Mouse (Mus musculus) kidney, embryonic 16.5 days (tissue): Measurements from ENCODE around the gene Myo5c. TPM values are rescaled to one million over a fixed set of nuclear protein-coding genes. Genes with fewer than 3 reads are reported as not detected.

Experiments
- ATAC-seq: fragments of 200-750 bp; cut with Nextera tagmentation; 2 replicates; pipeline ENCODE4 v1.8.0; 2017; ENCODE audit warnings: moderate TSS enrichment; ENCODE audit not compliant: low FRiP score, low TSS enrichment
- H3K27ac ChIP-seq: fragments of 300-500 bp; sonication (generic); 2 replicates; pipeline ENCODE4 v1.5.1; 2014; ENCODE audit warnings: low read length
- H3K27me3 ChIP-seq: fragments of 300-500 bp; sonication (generic); 2 replicates; pipeline ENCODE4 v1.6.1; 2014; ENCODE audit warnings: low read length, control low read depth, mixed read lengths; ENCODE audit not compliant: insufficient read depth
- H3K36me3 ChIP-seq: fragments of 300-500 bp; sonication (generic); 2 replicates; pipeline ENCODE4 v1.6.1; 2014; ENCODE audit warnings: low read length, control low read depth, mixed read lengths; ENCODE audit not compliant: insufficient read depth
- H3K4me1 ChIP-seq: fragments of 300-500 bp; sonication (generic); 2 replicates; pipeline ENCODE4 v1.6.1; 2014; ENCODE audit warnings: low read length, control low read depth, mixed read lengths; ENCODE audit not compliant: insufficient read depth
- H3K4me2 ChIP-seq: fragments of 300-500 bp; sonication (generic); replicated peaks from 2 replicates; pipeline ENCODE4 v1.6.1; 2014; ENCODE audit warnings: low read depth, low read length
- H3K4me3 ChIP-seq: fragments of 300-500 bp; sonication (generic); 2 replicates; pipeline ENCODE4 v1.5.1; 2014; ENCODE audit warnings: mild to moderate bottlenecking, low read length
- H3K9ac ChIP-seq: fragments of 300-500 bp; sonication (generic); replicated peaks from 2 replicates; pipeline ENCODE4 v1.6.1; 2014; ENCODE audit warnings: low read length
- H3K9me3 ChIP-seq: fragments of 300-500 bp; sonication (generic); 2 replicates; pipeline ENCODE4 v1.6.1; 2016; ENCODE audit warnings: low read length, control low read depth
- WGBS: fragments of 180-500 bp; shearing (Covaris S2); extraction: QIAGEN DNeasy Blood & Tissue Kit; methylation state at CpG from one replicate; pipeline ENCODE4 v1.1.7; 2014; 5-methylcytosine and 5-hydroxymethylcytosine counted together
- polyA plus RNA-seq: library from polyadenylated mRNA; unstranded; fragments of >200 nt; fragmentation: Nextera tagmentation; extraction: Ambion mirVana; gene quantifications from 2 replicates; pipeline ENCODE4 v1.2.1, GENCODE M21; 2015

The Myo5c gene
- 4.0 and 5.0 TPM in 2 replicates for polyA plus RNA-seq

GRCm38 (mm10) chr9:75231841-75232746, at the start of gene Myo5c:
Gene Myo5c, plus strand, starts transcription at chr9:75232020.
- Histone ChIP-seq H3K9ac (peak within 1 kb of the TSS; percentile 64), H3K9me3 (no peaks in the 10 kb centered on the region), H3K36me3 (no peaks in the 10 kb centered on the region), H3K4me1 (0 out of 2 replicates have a peak, but pooled peaks cover 3% of the 10 kb centered on the region), H3K4me2 (peak within 1 kb of the TSS; percentile 67), H3K27ac (no peak within 1 kb of the TSS), H3K27me3 (peaks cover 10% of the 10 kb centered on the region; the same call in 1 of the 2 replicates), H3K4me3 (peak within 1 kb of the TSS; percentile 51)
- 2% methylated on average over 48 of the region's 48 CpGs for WGBS
- peak; percentile 88 for ATAC-seq

- Histone ChIP-seq H3K4me3 (no peak overlapping the region), H3K27me3 (no peaks in the 10 kb centered on the region), H3K4me2 (no peak overlapping the region), H3K36me3 (peaks cover 5% of the 10 kb centered on the region), H3K27ac (no peak overlapping the region), H3K9me3 (no peaks in the 10 kb centered on the region), H3K9ac (no peak overlapping the region), H3K4me1 (no peaks in the 10 kb centered on the region)
- WGBS = 79% methylated on average over 3 of the region's 3 CpGs
- ATAC-seq = no peak
These were observed 44.1 kb upstream of the Myo5c start for GRCm38 (mm10) chr9:75187646-75188260.

DNA sequence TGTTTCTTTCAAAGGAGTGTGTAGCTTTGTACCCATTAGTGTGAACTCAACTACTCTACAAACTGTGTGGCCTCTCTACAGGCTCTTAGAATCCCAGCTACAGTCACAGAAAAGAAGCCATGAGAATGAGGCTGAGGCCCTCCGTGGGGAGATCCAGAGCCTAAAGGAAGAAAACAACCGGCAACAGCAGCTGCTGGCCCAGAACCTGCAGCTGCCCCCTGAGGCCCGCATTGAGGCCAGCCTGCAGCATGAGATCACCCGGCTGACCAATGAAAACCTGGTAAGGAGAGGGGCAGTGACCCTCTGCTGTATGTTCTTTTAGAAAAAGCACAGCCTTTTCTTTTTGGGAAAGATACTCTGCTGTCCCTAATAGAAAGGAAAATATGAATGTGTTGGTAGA, 38.0 kb upstream of the Myo5c start:
- Histone ChIP-seq H3K27ac (no peak overlapping the region), H3K9ac (no peak overlapping the region)
- WGBS = 58% methylated on average over 4 of the region's 4 CpGs

DNA sequence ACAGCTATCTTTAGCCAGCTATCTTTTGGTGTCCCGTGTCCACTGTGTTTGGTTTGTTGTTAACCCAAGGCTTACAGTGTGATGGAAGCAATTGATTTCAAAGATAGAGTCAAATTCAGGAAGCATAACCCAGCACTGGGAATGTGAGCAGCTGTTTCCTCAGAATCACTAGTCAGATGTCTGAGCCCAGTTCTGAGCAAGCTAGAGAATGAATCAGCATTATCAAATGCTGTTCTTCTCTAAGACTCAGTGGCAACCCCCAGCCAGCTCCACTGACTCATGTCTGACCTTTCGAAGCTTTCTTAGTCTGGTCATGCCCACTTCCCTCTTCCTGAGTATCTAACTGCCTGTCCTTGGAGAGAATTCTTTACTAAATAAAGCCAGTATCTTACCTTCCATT, 35.5 kb upstream of the Myo5c start:
- WGBS = 66% methylated on average over 2 of the region's 2 CpGs
- Histone ChIP-seq H3K27me3 (no peaks in the 10 kb centered on the region), H3K27ac (no peak overlapping the region), H3K4me1 (no peaks in the 10 kb centered on the region), H3K4me2 (no peak overlapping the region), H3K36me3 (peaks cover 7% of the 10 kb centered on the region; the same call in 1 of the 2 replicates), H3K9me3 (no peaks in the 10 kb centered on the region), H3K4me3 (no peak overlapping the region), H3K9ac (no peak overlapping the region)
- ATAC-seq = no peak

More for the DNA sequence above, 38.0 kb upstream of the Myo5c start:
- H3K9me3 ChIP-seq = no peaks in the 10 kb centered on the region
- H3K4me2 ChIP-seq = no peak overlapping the region
- no peaks in the 10 kb centered on the region for H3K27me3 ChIP-seq
- no peak for ATAC-seq
- H3K4me1 ChIP-seq = no peaks in the 10 kb centered on the region
- H3K4me3 ChIP-seq = no peak overlapping the region
- peaks cover 5% of the 10 kb centered on the region; the same call in 1 of the 2 replicates for H3K36me3 ChIP-seq

DNA sequence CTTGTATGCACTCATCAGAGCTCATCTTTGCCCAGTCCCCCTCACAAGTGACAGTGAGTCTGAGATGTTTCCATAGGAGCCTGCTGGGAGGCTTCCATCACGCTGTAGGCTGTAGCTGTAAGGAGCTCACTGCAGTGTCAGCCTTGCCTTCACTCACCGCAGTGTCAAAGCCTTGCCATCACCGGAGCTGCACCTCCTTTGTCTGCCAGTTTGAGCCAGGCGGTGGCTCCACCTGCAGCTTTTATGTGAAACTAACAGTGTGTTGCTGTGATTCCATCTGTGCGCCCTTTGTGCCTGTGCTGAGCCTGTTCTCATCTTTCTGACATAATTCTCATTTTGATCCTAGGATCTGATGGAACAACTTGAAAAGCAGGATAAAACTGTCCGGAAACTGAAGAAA, 34.5 kb upstream of the Myo5c start:
- Histone ChIP-seq H3K4me2 (no peak overlapping the region), H3K27me3 (no peaks in the 10 kb centered on the region), H3K9me3 (no peaks in the 10 kb centered on the region), H3K36me3 (peaks cover 12% of the 10 kb centered on the region), H3K4me1 (no peaks in the 10 kb centered on the region), H3K4me3 (no peak overlapping the region), H3K27ac (no peak overlapping the region), H3K9ac (no peak overlapping the region)
- ATAC-seq = no peak
- WGBS = 70% methylated on average over 6 of the region's 6 CpGs

DNA sequence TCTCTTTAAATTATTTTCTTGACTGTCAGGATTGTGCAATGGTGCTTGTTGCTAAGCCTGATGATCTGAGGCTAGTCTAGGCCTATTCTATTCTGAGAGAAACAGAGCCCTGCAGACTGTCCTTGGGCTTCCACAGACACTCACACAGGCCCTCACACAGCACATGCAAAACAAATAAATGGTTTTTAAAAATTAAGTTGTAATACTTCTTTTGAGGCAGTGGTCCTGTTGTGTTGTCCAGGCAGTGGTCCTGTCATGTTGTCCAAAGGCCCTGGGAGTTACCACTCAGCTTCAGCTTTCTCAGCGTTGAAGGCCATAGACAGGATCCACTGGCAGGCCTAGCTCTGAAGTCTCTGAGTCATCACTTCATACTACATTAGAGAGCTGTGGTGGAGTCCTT, 30.3 kb upstream of the Myo5c start:
- WGBS = 93% methylated on average over 1 of the region's 1 CpGs
- H3K27me3 ChIP-seq = no peaks in the 10 kb centered on the region
- no peak for ATAC-seq

DNA sequence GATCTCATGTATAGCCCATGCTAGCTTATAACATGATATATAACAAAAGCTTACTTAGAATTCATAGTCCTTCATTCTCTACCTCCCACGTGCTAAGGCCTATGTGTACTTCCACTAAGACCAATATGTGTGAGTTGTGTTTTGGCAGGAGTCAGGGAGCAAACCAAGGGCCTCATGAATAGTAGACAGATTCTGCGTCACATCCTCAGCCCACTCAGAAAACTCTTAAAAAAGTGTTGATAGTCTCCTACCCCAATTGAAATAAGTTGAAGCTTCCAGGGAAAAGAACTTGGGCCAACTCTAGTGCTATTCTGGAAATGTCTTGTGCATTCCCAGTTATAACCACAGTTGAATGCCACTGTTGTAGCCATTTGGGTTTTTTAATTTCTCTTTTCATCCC, 29.8 kb upstream of the Myo5c start:
- Histone ChIP-seq H3K4me3 (no peak overlapping the region), H3K9ac (no peak overlapping the region), H3K27ac (no peak overlapping the region), H3K36me3 (peaks cover 21% of the 10 kb centered on the region), H3K4me2 (no peak overlapping the region), H3K9me3 (no peaks in the 10 kb centered on the region), H3K27me3 (no peaks in the 10 kb centered on the region), H3K4me1 (no peaks in the 10 kb centered on the region)
- WGBS = 92% methylated on average over 2 of the region's 2 CpGs
- no peak for ATAC-seq

More for the DNA sequence above, 30.3 kb upstream of the Myo5c start:
- Histone ChIP-seq H3K4me3 (no peak overlapping the region), H3K36me3 (peaks cover 21% of the 10 kb centered on the region), H3K4me2 (no peak overlapping the region), H3K4me1 (no peaks in the 10 kb centered on the region), H3K9ac (no peak overlapping the region), H3K27ac (no peak overlapping the region), H3K9me3 (no peaks in the 10 kb centered on the region)

- H3K27ac ChIP-seq = no peak overlapping the region
- no peaks in the 10 kb centered on the region for H3K9me3 ChIP-seq
- no peak overlapping the region for H3K9ac ChIP-seq
- peaks cover 19% of the 10 kb centered on the region for H3K36me3 ChIP-seq
- ATAC-seq = no peak
- H3K4me3 ChIP-seq = no peak overlapping the region
- H3K4me1 ChIP-seq = no peaks in the 10 kb centered on the region
- 71% methylated on average over 1 of the region's 1 CpGs for WGBS
- H3K4me2 ChIP-seq = no peak overlapping the region
- no peaks in the 10 kb centered on the region for H3K27me3 ChIP-seq
These were observed 22.6 kb upstream of the Myo5c start for GRCm38 (mm10) chr9:75209246-75209645.

DNA sequence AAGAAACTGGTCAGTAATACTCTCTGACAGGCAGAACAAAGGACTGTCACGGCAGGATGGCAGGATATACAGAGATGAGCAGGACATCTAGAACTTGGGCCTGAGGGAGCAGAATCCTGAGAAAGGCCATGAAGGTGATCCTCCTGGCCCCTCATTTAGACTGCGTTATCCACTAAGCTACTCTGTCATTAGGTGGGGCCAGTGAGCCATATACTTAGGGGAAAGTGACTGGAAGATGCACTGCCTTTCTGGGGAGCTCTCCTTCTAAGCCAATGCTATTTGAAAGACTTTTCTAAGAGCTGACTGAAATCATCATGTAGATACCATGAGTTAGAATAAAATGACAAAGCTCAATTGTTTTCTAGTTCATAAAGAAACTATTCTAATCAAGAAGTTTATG, 21.6 kb upstream of the Myo5c start:
- ATAC-seq = no peak
- no peaks in the 10 kb centered on the region for H3K9me3 ChIP-seq
- 63% methylated on average over 2 of the region's 2 CpGs for WGBS

More for the DNA sequence above, 21.6 kb upstream of the Myo5c start:
- H3K4me3 ChIP-seq = no peak overlapping the region
- no peaks in the 10 kb centered on the region for H3K4me1 ChIP-seq
- H3K9ac ChIP-seq = no peak overlapping the region
- no peak overlapping the region for H3K27ac ChIP-seq
- H3K36me3 ChIP-seq = peaks cover 18% of the 10 kb centered on the region
- H3K27me3 ChIP-seq = no peaks in the 10 kb centered on the region
- no peak overlapping the region for H3K4me2 ChIP-seq
